Mouse (Mus musculus) cerebellum, adult (tissue): Measurements from ENCODE around the gene Nt5dc2.

Experiments used
- ATAC-seq: cut with Nextera tagmentation; 2 replicates; pipeline ENCODE4 v1.9.2; 2017; ENCODE audit warnings: mild to moderate bottlenecking, moderate library complexity, mixed read lengths; ENCODE audit not compliant: insufficient number of reproducible peaks, low FRiP score, low TSS enrichment

Nt5dc2 gene

DNA sequence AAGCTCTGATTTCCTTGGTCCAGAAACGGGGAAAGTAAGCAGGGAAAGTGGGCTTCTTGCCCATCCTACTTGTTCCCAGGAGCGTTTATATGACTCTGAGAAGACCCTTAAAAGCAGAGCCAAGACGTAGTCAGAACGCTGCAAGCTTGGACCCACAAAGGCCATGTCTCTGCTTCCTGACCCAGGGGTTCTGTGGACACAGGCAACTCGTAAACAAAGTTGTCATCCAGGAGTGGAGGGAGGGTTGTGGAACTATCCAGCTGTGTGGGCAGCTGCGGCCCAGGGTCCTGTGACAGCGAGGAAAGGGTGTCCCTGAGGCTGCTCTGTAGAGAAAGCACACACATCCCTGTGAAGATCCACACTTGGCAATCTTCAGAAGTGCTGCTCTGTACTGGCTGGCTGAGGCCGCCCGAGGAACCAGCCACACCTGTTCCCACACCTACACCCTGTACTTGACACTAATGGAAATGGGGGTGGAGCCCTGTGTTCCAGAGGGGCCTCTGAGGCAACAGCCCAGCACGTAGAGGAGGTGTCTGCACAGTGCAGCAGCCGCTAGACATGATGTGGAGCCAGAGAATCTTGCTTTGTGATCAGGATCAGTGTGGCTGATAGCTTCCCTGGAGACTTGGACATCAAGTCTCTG, 2.3 kb downstream of the Nt5dc2 start:
- no peak for ATAC-seq

DNA sequence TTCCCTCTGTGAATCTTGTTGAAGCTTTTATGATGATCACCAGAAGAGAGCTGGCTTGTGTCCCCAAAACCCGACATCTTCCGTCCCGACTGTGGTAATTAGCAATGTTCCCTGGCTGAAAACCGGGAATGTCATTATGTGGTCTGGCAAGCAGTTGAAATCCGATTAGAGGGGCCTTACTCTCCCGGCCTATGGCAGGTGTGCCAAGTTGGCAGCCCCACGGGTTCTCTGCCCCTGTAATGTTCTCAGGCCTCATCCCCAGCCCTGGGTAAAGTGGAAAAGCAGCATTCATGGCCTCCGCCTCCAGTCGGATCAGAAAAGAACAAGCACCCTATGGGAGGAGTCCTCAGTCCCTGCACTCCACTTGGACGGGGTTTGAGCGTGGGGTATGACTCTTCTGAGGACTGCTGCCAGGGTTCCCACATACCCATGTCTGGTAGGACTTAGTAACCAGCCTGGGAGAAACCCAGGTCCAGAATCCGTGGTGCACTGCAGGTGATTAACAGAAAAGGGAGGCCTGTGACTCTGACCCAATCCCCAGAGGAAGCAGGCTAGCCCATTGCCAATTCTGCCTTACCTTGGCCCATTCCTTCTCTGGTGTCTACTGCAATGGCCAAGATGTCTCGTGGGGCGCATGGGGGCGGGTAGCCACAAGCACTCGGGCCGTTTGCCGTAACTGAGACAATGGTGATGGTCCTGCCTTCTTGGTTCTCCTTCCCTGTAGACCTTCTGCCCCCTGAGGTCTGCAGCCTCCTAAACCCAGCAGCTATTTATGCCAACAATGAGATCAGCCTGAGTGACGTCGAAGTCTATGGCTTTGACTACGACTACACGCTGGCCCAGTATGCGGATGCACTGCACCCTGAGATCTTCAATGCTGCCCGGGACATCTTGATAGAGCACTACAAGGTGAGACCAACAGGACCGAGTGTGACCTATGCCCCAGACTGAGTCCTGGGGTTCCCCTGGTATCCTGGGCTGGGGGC, 3.5 kb downstream of the Nt5dc2 start:
- no peak for ATAC-seq

DNA sequence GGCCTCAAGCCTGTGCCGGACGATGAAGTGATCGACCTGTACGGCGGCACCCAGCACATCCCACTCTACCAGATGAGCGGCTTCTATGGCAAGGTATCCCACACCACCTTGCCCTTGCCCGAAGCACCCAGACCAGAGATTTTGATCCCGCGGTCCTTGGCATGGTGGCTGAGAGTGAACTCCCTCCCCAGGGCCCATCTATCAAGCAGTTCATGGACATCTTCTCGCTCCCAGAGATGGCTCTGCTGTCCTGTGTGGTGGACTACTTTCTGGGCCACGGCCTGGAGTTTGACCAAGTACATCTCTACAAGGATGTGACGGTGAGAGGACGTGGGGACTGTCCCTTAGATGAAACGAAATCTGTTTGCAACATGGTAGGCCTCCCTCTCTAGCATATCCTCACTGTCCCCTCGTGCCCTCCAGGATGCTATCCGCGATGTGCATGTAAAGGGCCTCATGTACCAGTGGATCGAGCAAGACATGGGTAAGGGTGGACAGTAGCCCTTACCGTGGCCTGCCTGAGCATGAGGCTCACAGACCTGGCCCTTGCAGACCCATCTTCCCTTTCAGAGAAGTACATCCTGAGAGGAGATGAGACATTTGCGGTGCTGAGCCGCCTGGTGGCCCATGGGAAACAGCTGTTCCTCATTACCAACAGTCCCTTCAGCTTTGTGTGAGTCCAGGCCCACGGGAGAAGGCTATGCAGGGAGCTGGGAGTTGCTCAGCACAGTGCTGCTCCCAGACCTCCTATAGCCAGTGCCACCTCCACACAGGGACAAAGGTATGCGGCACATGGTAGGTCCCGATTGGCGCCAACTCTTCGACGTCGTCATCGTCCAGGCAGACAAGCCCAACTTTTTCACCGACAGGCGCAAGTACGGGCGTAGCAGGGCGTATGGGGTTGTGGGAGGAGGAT, 4.9 kb downstream of the Nt5dc2 start:
- no peak for ATAC-seq

DNA sequence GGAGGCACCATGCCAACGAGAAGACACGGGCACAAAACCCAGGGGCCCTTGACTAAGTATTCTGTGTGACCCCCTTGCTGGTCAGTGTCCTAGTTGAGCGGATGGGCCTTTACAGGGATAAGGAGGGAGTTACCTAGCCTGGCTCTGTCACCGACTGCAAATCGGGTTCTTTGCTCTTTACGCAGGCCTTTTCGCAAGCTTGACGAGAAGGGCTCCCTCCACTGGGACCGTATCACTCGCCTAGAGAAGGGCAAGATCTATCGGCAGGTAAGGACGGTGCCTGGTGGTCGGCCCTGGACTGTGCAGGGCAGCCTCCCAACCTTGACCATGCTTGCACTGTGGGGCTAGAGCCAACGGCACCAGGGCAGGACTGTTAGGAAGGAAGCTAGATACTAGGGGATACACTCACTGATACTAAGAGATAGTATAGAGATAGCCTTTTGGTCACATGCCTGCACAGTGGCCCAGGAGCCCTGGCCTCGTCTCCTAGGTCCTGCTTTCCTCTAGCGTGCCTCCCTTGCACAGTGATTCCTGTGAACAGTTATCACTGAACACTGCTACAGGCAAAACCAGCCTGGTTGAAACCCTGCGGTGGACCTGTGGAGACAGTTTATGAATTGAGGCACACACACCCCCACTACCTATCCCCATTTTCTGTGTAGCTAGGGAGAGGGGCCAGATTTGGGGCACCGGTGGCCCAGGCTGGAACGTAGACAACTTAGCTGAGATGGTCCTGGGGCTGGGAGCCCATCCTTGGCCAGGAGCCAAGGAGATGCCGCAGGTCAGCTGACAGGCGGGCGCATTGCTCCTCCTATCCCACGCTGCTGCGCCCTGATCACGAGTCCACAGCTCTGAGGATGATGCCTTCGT, 5.8 kb downstream of the Nt5dc2 start:
- no peak for ATAC-seq

DNA sequence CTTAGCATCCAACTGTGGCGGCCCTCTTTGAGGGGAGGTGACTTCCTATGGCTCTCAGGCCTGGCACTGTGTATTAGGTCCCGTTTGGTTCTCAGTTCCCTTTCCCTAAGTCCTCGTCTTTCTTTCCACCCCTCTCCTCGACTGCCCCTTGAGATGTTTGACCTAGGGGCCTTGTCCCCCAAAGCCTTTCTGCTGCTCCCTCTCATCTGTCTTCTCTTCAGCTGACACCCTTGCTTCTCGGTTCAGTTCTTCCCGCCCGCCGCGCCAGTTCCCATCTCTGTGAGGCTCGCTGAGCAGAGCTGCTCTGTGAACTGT, 6.4 kb downstream of the Nt5dc2 start:
- no peak for ATAC-seq

DNA sequence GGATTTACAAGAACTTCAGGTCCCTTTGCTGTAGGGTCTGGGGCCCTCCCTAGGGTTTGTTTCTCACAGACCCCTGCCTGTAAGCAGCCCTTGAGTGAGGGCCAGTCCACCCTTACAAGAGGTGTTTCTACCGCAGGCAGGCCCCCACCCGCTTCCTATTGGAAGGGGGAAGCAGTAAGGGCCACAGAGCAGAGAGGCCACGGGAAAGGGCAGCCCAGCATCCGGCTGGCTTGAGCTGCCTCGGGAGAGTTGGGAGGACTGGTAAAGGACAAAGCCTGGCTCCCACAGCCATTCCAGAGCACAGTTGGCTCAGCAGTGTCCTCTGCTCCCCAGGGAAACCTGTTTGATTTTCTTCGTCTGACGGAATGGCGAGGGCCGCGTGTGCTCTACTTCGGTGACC, 6.9 kb downstream of the Nt5dc2 start:
- ATAC-seq: no peak

DNA sequence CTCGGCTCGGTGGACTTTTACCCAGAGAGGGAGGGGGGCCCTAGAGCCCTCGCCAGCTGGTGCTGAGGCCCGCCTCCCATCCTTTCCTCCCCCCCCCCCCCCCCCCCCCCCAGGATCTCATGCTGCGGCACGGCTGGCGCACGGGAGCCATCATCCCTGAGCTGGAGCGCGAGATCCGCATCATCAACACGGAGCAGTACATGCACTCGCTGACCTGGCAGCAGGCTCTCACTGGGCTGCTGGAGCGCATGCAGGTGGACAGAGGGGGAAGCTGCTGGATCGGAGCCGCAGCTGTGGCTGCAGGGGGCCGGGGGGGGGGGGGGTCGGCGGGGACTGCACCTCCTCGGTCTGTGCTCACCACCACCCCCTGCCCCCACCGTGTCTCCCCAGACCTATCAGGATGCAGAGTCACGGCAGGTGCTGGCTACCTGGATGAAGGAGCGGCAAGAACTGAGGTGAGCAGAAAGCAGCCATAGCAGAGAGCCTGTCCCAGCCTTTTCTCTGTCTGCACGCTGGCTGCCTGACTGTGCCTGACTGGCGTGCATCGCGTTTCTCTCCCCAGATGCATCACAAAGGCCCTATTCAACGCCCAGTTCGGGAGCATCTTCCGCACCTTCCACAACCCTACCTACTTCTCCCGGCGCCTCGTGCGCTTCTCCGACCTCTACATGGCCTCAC, 7.5 kb downstream of the Nt5dc2 start:
- no peak for ATAC-seq

DNA sequence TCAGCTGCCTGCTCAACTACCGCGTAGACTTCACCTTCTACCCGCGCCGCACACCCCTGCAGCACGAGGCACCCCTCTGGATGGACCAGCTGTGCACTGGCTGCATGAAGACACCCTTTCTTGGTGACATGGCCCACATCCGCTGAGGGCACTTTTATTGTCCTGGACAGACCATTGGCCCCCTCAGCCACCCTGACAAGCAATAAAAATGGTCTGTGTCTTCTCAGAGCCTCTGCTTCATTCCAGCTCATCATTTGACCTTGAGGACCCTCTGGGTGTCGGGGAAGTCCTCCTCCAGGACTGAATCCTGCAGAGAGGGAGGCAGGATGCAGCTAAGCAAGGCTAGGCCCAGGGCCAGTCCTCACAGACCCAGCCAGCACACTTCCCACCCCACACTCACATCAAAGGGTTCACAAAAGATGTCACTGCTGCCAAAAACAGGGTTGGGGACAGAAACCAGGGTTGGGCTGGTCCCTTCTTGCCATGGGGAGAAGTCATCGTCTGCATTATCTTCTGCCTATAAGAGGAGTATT, 8.1 kb downstream of the Nt5dc2 start:
- no peak for ATAC-seq

DNA sequence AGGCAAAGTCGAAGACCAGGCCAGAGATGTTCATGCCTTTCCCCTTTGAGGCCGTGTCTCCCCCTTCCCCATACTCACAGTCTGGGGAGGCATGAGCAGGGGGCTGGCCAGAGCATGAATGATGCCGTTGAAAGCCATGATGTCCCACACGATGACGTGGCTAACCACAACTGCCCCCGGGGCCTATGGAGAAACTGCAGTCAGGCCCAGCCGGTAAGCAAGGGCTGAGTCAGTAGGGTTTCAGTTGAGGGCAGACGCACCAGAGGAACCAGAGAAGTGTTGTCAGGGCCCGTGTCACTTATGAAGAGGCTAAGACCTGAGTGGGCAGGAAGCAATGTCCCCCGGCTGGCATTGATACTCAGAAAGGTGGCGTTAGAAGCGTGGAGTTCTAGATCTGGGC, 8.8 kb downstream of the Nt5dc2 start:
- no peak for ATAC-seq

DNA sequence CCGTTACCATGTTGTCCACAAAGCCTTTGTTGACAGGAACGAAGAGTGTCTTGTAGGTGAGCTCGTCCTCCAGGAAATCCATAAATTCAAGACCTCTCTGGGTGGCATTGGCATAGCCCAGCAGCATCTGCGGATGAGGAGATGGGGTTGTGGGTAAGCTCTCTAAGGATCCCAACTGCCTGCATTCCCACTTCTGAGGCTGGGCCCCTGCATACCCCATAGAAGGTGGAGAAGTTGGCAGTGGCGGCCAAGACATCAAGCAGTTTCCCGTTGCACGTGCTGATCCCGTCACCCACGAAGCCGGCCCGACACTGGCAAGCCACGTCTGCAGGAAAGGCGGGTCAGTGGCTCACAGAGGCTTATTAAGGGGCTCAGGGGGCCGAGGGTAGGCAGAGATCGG, 9.3 kb downstream of the Nt5dc2 start:
- ATAC-seq: no peak

DNA sequence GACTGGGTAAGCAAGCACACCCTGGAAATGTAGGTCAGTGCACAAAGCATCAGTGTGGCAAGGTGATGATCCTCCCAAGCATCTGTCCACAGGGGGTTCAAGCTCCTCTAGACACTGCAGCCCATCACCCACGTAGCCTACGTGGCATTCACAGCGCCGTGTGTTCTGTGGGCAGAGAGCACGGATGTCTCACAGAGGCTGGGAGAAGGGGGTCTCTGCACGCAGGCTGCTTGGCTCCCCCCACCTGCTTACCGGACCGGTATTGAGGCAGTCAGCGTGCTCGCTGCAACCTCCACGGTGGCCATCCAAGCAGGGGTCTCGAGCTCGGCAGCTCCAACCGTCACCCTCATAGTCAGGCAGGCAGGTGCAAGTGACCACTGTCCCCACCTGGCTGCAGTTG, 10.2 kb downstream of the Nt5dc2 start:
- ATAC-seq: no peak

DNA sequence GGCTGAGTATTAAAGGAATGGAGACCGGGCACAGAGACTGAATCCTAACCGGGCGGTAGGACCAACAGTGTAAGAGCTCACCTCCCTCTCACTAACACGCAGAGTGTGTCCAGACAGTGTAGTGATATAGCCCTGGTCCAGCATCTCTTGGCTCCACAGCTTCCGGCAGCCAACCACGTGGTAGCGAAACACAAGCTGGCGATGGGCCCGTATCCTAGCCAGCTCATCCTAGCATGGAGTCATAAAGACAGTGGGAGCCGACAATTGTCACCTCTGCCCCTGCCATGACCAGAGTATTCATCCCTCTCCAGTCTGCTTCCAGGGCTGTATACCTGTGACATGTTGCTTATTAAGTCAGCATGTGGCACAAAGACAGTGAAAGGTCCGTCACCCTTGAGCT, 14.8 kb downstream of the Nt5dc2 start:
- no peak for ATAC-seq

DNA sequence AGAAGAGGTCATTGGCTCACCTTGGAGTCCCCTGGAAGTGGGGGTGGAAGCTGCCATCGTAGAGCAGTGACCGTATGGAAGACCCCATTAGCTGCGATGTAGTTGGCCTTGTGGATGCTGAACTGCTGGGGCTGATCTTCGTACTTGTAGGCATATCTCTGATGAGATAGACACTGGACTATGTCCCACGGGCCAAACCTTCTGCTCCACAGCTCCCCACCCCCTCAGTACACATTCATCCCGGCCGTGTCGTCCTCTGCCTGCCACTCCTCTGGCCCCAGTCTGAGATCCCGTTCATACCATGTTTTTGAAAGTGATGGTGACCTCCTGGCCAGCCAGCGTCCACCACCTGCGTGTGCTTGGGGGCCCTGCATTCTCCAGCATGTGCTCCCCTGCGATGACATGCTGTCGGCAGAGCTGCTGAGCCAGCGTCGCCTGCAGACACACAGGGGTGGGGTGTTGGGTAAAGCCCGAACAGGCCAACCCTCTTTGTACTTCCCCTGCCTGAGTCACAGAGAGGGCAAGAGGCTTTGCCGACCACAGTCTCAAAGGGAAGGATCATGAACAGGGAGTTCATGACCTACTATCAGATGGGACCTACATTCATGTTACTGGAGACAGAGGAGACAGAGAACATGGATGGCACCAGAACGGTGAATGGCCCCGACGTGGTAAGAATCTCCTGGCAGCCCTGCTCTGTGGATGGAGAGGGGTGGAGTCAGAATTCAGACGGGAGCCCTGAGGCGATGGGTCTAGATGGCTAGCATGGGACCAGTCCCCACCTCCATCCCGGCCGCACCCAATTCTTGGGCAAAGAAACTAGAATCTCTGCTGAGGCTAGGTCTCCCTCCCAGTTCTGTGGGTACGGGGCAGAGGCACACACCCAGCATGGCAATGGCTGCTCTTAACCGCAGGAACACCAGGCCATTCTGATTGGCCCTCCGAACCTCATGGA, 29.6 kb downstream of the Nt5dc2 start:
- ATAC-seq: no peak

DNA sequence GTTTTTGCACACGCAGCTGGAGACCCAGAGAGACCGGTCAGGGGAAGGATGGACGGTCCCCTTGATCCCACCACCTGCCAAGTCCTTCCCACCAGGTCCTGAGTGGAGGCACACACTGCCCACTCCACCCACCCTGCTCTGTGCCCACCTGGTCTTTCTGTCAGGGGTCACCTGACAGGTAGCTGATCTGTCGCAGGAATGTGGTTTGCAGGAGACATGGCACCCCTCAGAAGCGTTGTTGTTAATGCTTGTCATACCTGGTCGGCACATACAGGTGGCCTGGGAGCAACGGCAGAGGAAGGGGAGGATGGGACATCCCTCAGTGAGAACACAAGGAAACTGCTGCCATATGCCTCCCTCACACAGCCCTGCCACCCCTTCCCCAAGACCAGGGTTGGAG, 30.3 kb downstream of the Nt5dc2 start:
- no peak for ATAC-seq

DNA sequence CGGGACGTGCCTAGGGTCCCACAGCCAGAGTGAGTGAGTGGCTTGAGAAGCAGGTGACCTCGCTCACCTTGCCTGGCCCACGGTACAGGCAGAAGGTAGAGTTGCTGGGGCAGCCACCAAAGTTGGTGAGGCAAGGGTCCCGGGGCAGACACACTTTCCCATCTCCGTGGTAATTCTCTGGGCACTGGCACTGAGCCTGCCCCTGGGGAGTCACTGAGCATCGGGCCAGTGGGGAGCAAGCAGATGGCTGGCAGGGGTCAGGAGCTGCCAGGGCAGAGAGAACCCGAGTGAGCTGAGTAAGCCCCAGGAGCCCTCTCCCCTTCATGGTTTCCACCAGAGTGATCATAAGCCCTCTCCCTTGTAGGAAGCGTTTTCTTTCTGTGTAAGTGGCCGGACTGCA, 30.8 kb downstream of the Nt5dc2 start:
- no peak for ATAC-seq

DNA sequence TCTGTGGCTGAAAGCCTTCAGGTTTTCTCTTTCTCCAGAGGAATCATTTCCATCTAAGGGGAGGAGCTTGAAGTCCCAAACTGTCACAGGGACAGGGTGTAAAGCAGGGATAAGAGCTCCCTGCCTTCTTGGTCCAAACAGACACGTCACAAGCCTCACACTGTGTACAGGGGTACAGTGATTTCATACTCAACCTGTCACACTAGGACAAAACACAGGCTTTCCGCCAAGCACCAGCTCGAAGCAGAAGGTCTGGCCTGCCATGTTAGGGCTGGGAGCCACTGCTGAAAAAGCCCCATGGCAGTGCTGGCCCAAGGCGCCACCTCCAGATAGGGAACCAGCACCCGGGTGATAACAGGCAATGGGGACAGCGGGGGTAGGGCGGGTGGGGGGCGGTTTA, 33.2 kb downstream of the Nt5dc2 start:
- peak; percentile 37 for ATAC-seq

DNA sequence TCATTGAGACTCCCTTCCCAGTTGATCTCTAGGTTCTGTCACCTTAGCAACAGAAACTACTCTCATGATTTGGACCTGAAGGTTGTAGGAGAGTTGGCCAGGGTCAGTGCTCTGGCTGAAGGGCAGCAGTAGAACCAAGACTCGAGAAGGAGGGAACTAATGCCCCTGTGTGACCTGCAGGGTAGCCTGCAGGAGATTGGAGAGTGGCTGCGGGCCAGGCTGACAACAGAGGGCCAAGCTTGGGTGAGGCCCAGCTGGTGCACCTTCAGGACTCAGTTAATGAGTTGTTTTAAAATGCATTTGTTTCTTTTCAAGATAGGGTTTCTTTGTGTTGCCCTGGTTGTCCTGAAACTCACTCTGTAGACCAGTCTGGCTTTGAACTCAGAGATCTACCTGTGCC, 34.2 kb downstream of the Nt5dc2 start:
- no peak for ATAC-seq

DNA sequence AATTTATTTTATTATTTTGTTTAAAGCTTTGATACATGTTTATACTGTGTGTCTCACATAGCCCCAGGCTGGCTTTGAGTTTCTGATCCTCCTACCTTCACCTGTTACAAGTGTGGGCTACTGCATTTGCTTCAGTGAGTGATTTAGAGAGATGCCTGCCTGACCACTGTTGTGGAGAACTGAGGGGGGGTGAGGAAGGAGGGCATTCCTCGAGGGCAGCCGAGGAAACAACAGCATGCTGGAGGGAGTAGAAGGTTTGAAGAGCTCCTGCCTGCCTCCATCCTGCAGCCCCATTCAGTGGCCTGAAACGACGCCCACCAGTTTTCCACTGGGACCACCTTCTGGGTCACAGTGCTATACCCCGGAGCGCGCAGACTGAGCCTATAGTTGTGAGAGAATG, 34.6 kb downstream of the Nt5dc2 start:
- ATAC-seq: no peak
